Mouse (Mus musculus) spleen, embryonic (tissue): ENCODE data around the gene Rsu1.

Experiments
- CTCF ChIA-PET: fragments of 350-600 bp; sonication (Branson Sonifier 250); formaldehyde crosslinking; loops from one replicate; lab custom pipeline; 2022; lab: Charles Lee

Gene Rsu1

GRCm38 (mm10) chr2:13084223-13084622 lies 187.0 kb downstream of the Rsu1 start:
- CTCF ChIA-PET, result no interaction called here

GRCm38 (mm10) chr2:13080476-13080875 lies 190.7 kb downstream of the Rsu1 start:
- CTCF ChIA-PET, result no interaction called here

DNA sequence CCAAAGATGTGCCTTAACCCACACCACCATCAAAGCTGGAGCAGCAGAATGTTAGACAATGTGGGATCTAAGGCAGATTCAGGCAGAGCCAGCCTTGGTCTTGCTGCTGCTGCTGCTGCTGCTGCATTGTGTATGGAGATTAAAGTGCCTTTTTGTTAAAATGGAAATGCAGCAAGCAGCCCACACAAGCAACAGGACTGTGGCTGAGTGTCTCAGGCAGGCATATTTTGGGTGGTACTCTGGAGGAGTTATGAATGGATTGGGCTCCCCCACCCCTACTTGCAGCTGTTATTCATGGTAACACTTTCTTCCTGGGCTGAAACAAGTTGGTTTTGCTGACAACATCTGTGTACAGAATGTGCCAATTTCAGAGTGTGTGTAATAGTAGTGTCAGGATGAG lies 199.0 kb downstream of the Rsu1 start:
- CTCF ChIA-PET, result no interaction called here

GRCm38 (mm10) chr2:13060426-13061170 lies 210.6 kb downstream of the Rsu1 start:
- CTCF ChIA-PET, result no interaction called here

DNA sequence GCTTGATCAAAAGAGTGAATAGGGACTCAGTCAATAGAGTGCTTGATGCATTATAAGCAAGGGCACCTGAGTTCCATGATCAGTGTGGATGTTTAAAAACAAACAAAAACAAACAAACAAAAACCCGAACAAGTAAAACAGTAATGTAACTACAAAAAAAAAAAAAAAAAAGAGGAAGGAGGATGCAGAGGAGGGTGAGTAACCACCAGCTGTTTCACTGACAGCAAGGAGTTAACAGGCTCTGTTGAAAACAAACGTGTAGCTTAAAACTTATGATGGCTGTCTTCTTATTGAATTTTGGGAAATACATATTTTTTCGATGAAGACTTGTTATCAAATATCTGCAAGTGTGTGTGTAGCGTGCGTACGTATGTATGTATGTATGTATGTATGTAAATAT lies 222.6 kb downstream of the Rsu1 start:
- CTCF ChIA-PET, result no interaction called here

GRCm38 (mm10) chr2:13044555-13044954 lies 226.7 kb downstream of the Rsu1 start:
- CTCF ChIA-PET, result no interaction called here

DNA sequence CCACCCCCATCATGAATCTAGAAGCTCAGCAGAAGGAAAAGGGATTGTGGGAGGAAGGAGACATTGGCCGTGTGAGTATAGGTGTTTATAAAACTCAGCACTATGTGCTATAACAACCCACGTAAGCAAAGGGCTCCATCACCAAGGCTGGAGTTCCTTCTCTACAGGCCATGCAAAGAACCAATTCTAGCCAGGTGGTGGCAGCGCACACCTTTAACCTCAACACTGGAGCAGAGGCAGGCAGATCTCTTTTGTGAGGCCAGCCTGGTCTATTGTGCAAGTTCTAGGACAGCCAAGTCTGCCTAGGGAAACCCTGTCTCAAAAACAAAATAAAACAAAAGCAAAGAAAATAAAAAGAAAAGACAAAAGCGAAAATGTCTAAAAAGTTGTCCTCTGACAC lies 231.4 kb downstream of the Rsu1 start:
- CTCF ChIA-PET, result interaction anchor here (0.6 kb wide), 1 partner anchor 23 kb away, joined by 3 read pairs; no protein-coding TSS in a partner anchor

GRCm38 (mm10) chr2:13038772-13039171 lies 232.4 kb downstream of the Rsu1 start:
- CTCF ChIA-PET, result interaction anchor here (0.5 kb wide), 1 partner anchor 444 kb away, joined by 3 read pairs; no protein-coding TSS in a partner anchor
